In genomic region chr9:57805087-57805737, GRCm38 (mm10) we compare ENCODE assay signal across 18 mouse cellular contexts. TPM values are rescaled to one million over a fixed set of nuclear protein-coding genes. Genes with fewer than 3 reads are reported as not detected.
DNase-seq lines count a peak whose midpoint lies in the region; ATAC-seq and TF ChIP-seq lines count a peak whose summit lies in the region.
"Had no signal": no experiment of that assay in that cellular context is flagged by ENCODE, and none has a peak within 500 bp of the region (broad histone marks: within the 10 kb centered on the region; RNA-seq: fewer than 3 reads in every experiment).

No protein-coding gene starts in this region.

- TF ChIP-seq EP300 in liver, postnatal 0 days (IDR thresholded peaks at IDR 0.05; ENCODE audit: low read depth), result no peak

- no peaks in the 10 kb centered on the region for H3K79me2 ChIP-seq in myocyte (ENCODE audit: control insufficient read depth, insufficient read depth)

- no peak overlapping the region for H3K4me3 ChIP-seq in liver, postnatal 0 days (ENCODE audit: low read depth, low read length)
- no peak overlapping the region for H3K4me3 ChIP-seq in myocyte

- H3K9me3 ChIP-seq in liver, postnatal 0 days (ENCODE audit: low read length), result no peaks in the 10 kb centered on the region

- H3K27ac ChIP-seq in liver, postnatal 0 days (ENCODE audit: low read depth), result no peak overlapping the region

- H3K27me3 ChIP-seq in liver, postnatal 0 days (ENCODE audit: insufficient read depth, low read length), result no peaks in the 10 kb centered on the region
- H3K27me3 ChIP-seq in myocyte (ENCODE audit: control insufficient read depth, insufficient read depth, insufficient read length), result no peaks in the 10 kb centered on the region

- TF ChIP-seq POLR2A in myocyte (IDR thresholded peaks at IDR 0.05; ENCODE audit: insufficient read length, low read depth), result no peak

- 41% methylated on average over 10 of the region's 10 CpGs for WGBS in liver, postnatal 0 days (ENCODE audit: insufficient replicate concordance)

- H3K9ac ChIP-seq in liver, postnatal 0 days (replicated peaks), result no peak overlapping the region

- intact Hi-C loops in heart, postnatal 36 days (cut with DNase I), result no loop called here

- no peak overlapping the region for H3K4me2 ChIP-seq in liver, postnatal 0 days (ENCODE audit: low read depth, low read length)
- H3K4me2 ChIP-seq in myocyte (ENCODE audit: low read depth), result peak overlapping the region; percentile 4

- H3K4me1 ChIP-seq in liver, postnatal 0 days (ENCODE audit: insufficient read depth), result peaks cover 31% of the 10 kb centered on the region

- no peak for TF ChIP-seq CTCF in liver, postnatal 0 days (IDR thresholded peaks at IDR 0.05; ENCODE audit: low read depth)

- peak; percentile 9 for DNase-seq in heart, adult 8-10 months (ENCODE audit: low spot score)
- no peak for DNase-seq in heart, postnatal 36 days
- DNase-seq in liver (peak; percentile 29), ZHBTc4 (ENCODE audit: low read depth, low spot score) (peak; percentile 42)
- DNase-seq in liver, postnatal 0 days, result no peak
- DNase-seq in frontal cortex, postnatal 36 days (ENCODE audit: low spot score in 2 of 2), result no peak
- DNase-seq: adrenal gland, adult 2 months; cerebellum, adult 8-10 months; embryo, embryonic 11 days; kidney, adult 2 months; layer of hippocampus, adult 9-11 months; lung, adult 2 months; right cerebral cortex, adult 18-20 months; thymus, postnatal 4 days had no signal

- ATAC-seq in liver, postnatal 0 days, result no peak
- no peak for ATAC-seq in erythroid progenitor cell, adult 5-6 weeks (replicated peaks; ENCODE audit: low FRiP score, poor library complexity, severe bottlenecking)
- ATAC-seq: forebrain, embryonic 16.5 days; hindbrain, embryonic 16.5 days had no signal

- peaks cover 10% of the 10 kb centered on the region for H3K36me3 ChIP-seq in liver, postnatal 0 days (replicated peaks; ENCODE audit: insufficient read depth, low read length)
- H3K36me3 ChIP-seq in myocyte (ENCODE audit: control insufficient read depth, insufficient read depth), result no peaks in the 10 kb centered on the region

- no peak overlapping the region for H3ac ChIP-seq in myocyte (ENCODE audit: control insufficient read depth, insufficient read length)

TF ChIP-seq in myocyte, 11 proteins besides CTCF, POLR2A, EP300 and RAD21:
- no peak for TF ChIP-seq TCF12 (IDR thresholded peaks at IDR 0.05; ENCODE audit: insufficient read depth, poor library complexity, severe bottlenecking)
- TF ChIP-seq SRF (IDR thresholded peaks at IDR 0.05; ENCODE audit: control insufficient read depth, insufficient read length, low read depth), result no peak

RNA-seq across cellular contexts. Expression of gene Arid3b, which starts 31.4 kb away (rescaled TPM):
- 1 to 10 TPM; 2.9 to 5.4 (median 3.4) TPM for total RNA-seq in heart, adult 8-10 months (2022)
- 1 to 10 TPM; 3.6 to 4.1 TPM for total RNA-seq in heart, postnatal 36 days (2021)
- 4.6 and 4.7 TPM in 2 replicates for polyA plus RNA-seq in liver, postnatal 0 days (2015; fragmentation: Nextera tagmentation; extraction: Ambion mirVana)
- 1.5 TPM for polyA plus RNA-seq in myocyte (2012; fragmentation: generic; extraction: Trizol)
- total RNA-seq in erythroid progenitor cell, adult 5-6 weeks (2015; ENCODE audit: low replicate concordance), result 7.1 and 8.3 TPM in 2 replicates
- total RNA-seq in erythroid progenitor cell, adult 5-6 weeks (2017; ENCODE audit: low replicate concordance), result 0.83 and 1.8 TPM in 2 replicates

RNA-seq across cellular contexts. Expression of gene Clk3, which starts 39.6 kb away (rescaled TPM):
- total RNA-seq in heart, adult 8-10 months (2022), result 10 to 100 TPM; 23.8 to 36.5 (median 29.3) TPM
- total RNA-seq in heart, postnatal 36 days (2021), result 10 to 100 TPM; 29.4 to 39.8 TPM
- polyA plus RNA-seq in liver, postnatal 0 days (2015; fragmentation: Nextera tagmentation; extraction: Ambion mirVana), result 40.2 and 40.4 TPM in 2 replicates
- 47.1 TPM for polyA plus RNA-seq in myocyte (2012; fragmentation: generic; extraction: Trizol)
- 237 and 278 TPM in 2 replicates for total RNA-seq in erythroid progenitor cell, adult 5-6 weeks (2015; ENCODE audit: low replicate concordance)
- total RNA-seq in erythroid progenitor cell, adult 5-6 weeks (2017; ENCODE audit: low replicate concordance), result 247 and 348 TPM in 2 replicates

Comparison
In these comparisons a context has a peak if more than half of its experiments do, and no peak if none do; other contexts are left out.
1. DNase-seq: peak in heart, adult 8-10 months (single experiment), liver (single experiment) and ZHBTc4 (single experiment); none in heart, postnatal 36 days (0 of 2), liver, postnatal 0 days (single experiment) and frontal cortex, postnatal 36 days (0 of 2).
2. RNA of gene Clk3, which starts 39.6 kb away (total RNA-seq): 237 to 348 TPM in erythroid progenitor cell, adult 5-6 weeks; 29.4 to 39.8 TPM in heart, postnatal 36 days and 23.8 to 36.5 TPM in heart, adult 8-10 months; every median in the first group is over 4 times any median in the second.